Mouse (Mus musculus) forebrain, embryonic 12.5 days (tissue): ENCODE results near the gene Usp25. TPM values are rescaled to one million over a fixed set of nuclear protein-coding genes. Genes with fewer than 3 reads are reported as not detected.

Experiments used
- ATAC-seq: fragments of 200-750 bp; cut with Nextera tagmentation; 2 replicates; pipeline ENCODE4 v1.8.0; 2017; ENCODE audit warnings: moderate TSS enrichment; ENCODE audit not compliant: low FRiP score
- H3K27ac ChIP-seq: fragments of 300-500 bp; sonication (generic); 2 replicates; pipeline ENCODE4 v1.5.1; 2016; ENCODE audit warnings: mild to moderate bottlenecking
- H3K27me3 ChIP-seq: fragments of 300-500 bp; sonication (generic); 2 replicates; pipeline ENCODE4 v1.6.1; 2016; ENCODE audit warnings: mild to moderate bottlenecking
- H3K36me3 ChIP-seq: fragments of 300-500 bp; sonication (generic); replicated peaks from 2 replicates; pipeline ENCODE4 v1.6.1; 2016; ENCODE audit warnings: mild to moderate bottlenecking
- H3K4me1 ChIP-seq: fragments of 300-500 bp; sonication (generic); 2 replicates; pipeline ENCODE4 v1.6.1; 2016
- H3K4me2 ChIP-seq: fragments of 300-500 bp; sonication (generic); 2 replicates; pipeline ENCODE4 v1.6.1; 2016; ENCODE audit warnings: mild to moderate bottlenecking, moderate library complexity
- H3K4me3 ChIP-seq: fragments of 300-500 bp; sonication (generic); replicated peaks from 2 replicates; pipeline ENCODE4 v1.5.1; 2016; ENCODE audit warnings: mild to moderate bottlenecking
- H3K9ac ChIP-seq: fragments of 300-500 bp; sonication (generic); 2 replicates; pipeline ENCODE4 v1.6.1; 2016; ENCODE audit warnings: mild to moderate bottlenecking
- H3K9me3 ChIP-seq: fragments of 300-500 bp; sonication (generic); 2 replicates; pipeline ENCODE4 v1.6.1; 2016
- WGBS: fragments of 180-500 bp; shearing (Covaris S2); methylation state at CpG from one replicate; pipeline ENCODE4 v1.1.7; 2016; 5-methylcytosine and 5-hydroxymethylcytosine counted together
- polyA plus RNA-seq: library from polyadenylated mRNA; unstranded; fragments of >200 nt; fragmentation: Nextera tagmentation; extraction: Ambion mirVana; gene quantifications from 2 replicates; pipeline ENCODE4 v1.2.1, GENCODE M21; 2016

Gene Usp25
- polyA plus RNA-seq, 1 experiment from 2014 or later = 21.8 TPM

GRCm38 (mm10) chr16:77020190-77020589, 6.7 kb downstream of the Usp25 start:
- no peak for ATAC-seq
- WGBS = 71% methylated on average over 3 of the region's 3 CpGs
- Histone ChIP-seq H3K9ac (no peak overlapping the region), H3K4me1 (peaks cover 14% of the 10 kb centered on the region), H3K36me3 (peaks cover 14% of the 10 kb centered on the region), H3K27me3 (no peaks in the 10 kb centered on the region), H3K4me2 (no peak overlapping the region), H3K4me3 (no peak overlapping the region), H3K9me3 (peaks cover 5% of the 10 kb centered on the region), H3K27ac (no peak overlapping the region)

GRCm38 (mm10) chr16:77023627-77024379, 10.3 kb downstream of the Usp25 start:
- WGBS = 92% methylated on average over 7 of the region's 7 CpGs
- Histone ChIP-seq H3K9me3 (peaks cover 7% of the 10 kb centered on the region), H3K27ac (no peak overlapping the region), H3K4me1 (peaks cover 13% of the 10 kb centered on the region), H3K4me3 (no peak overlapping the region), H3K4me2 (no peak overlapping the region), H3K27me3 (no peaks in the 10 kb centered on the region), H3K9ac (no peak overlapping the region), H3K36me3 (peaks cover 16% of the 10 kb centered on the region)
- no peak for ATAC-seq

GRCm38 (mm10) chr16:77026099-77026498, 12.6 kb downstream of the Usp25 start:
- Histone ChIP-seq H3K9me3 (peaks cover 7% of the 10 kb centered on the region), H3K4me3 (no peak overlapping the region), H3K4me1 (peaks cover 15% of the 10 kb centered on the region), H3K27me3 (no peaks in the 10 kb centered on the region), H3K27ac (no peak overlapping the region), H3K4me2 (no peak overlapping the region), H3K9ac (no peak overlapping the region), H3K36me3 (peaks cover 16% of the 10 kb centered on the region)
- no peak for ATAC-seq
- WGBS = 95% methylated on average over 4 of the region's 4 CpGs

GRCm38 (mm10) chr16:77026933-77027332, 13.4 kb downstream of the Usp25 start:
- H3K27ac ChIP-seq = no peak overlapping the region
- no peak overlapping the region for H3K4me3 ChIP-seq
- H3K36me3 ChIP-seq = peaks cover 16% of the 10 kb centered on the region
- no peaks in the 10 kb centered on the region for H3K27me3 ChIP-seq
- no peak overlapping the region for H3K4me2 ChIP-seq
- H3K9ac ChIP-seq = no peak overlapping the region
- peaks cover 15% of the 10 kb centered on the region for H3K4me1 ChIP-seq
- no peak for ATAC-seq
- H3K9me3 ChIP-seq = peaks cover 7% of the 10 kb centered on the region
- 96% methylated on average over 6 of the region's 6 CpGs for WGBS

GRCm38 (mm10) chr16:77027976-77028686, 14.6 kb downstream of the Usp25 start:
- Histone ChIP-seq H3K36me3 (peaks cover 15% of the 10 kb centered on the region), H3K9me3 (peaks cover 7% of the 10 kb centered on the region), H3K9ac (no peak overlapping the region), H3K4me1 (peaks cover 15% of the 10 kb centered on the region), H3K4me3 (no peak overlapping the region), H3K27ac (no peak overlapping the region), H3K4me2 (no peak overlapping the region), H3K27me3 (no peaks in the 10 kb centered on the region)
- ATAC-seq = no peak
- 84% methylated on average over 14 of the region's 14 CpGs for WGBS

- Histone ChIP-seq H3K27me3 (no peaks in the 10 kb centered on the region), H3K36me3 (peaks cover 10% of the 10 kb centered on the region), H3K27ac (no peak overlapping the region), H3K4me3 (no peak overlapping the region), H3K4me2 (no peak overlapping the region), H3K4me1 (peaks cover 15% of the 10 kb centered on the region), H3K9ac (no peak overlapping the region), H3K9me3 (peaks cover 7% of the 10 kb centered on the region)
- ATAC-seq = no peak
- 86% methylated on average over 10 of the region's 10 CpGs for WGBS
Observed at GRCm38 (mm10) chr16:77028687-77029417, 15.3 kb downstream of the Usp25 start.

GRCm38 (mm10) chr16:77030435-77030834, 16.9 kb downstream of the Usp25 start:
- H3K27me3 ChIP-seq = no peaks in the 10 kb centered on the region
- H3K9me3 ChIP-seq = no peaks in the 10 kb centered on the region; the same call in 1 of the 2 replicates
- H3K4me2 ChIP-seq = no peak overlapping the region
- peaks cover 15% of the 10 kb centered on the region for H3K4me1 ChIP-seq
- no peak for ATAC-seq
- H3K27ac ChIP-seq = no peak overlapping the region
- 72% methylated on average over 2 of the region's 2 CpGs for WGBS
- no peak overlapping the region for H3K9ac ChIP-seq
- no peaks in the 10 kb centered on the region; the same call in 1 of the 2 replicates for H3K36me3 ChIP-seq
- H3K4me3 ChIP-seq = no peak overlapping the region

GRCm38 (mm10) chr16:77034329-77034728, 20.8 kb downstream of the Usp25 start:
- WGBS = 92% methylated on average over 5 of the region's 5 CpGs
- H3K4me1 ChIP-seq = peaks cover 8% of the 10 kb centered on the region; the same call in 1 of the 2 replicates
- H3K9me3 ChIP-seq = no peaks in the 10 kb centered on the region
- H3K27me3 ChIP-seq = no peaks in the 10 kb centered on the region
- H3K4me3 ChIP-seq = no peak overlapping the region
- H3K9ac ChIP-seq = no peak overlapping the region
- H3K27ac ChIP-seq = no peak overlapping the region
- no peak for ATAC-seq
- H3K4me2 ChIP-seq = no peak overlapping the region
- peaks cover 9% of the 10 kb centered on the region; the same call in 1 of the 2 replicates for H3K36me3 ChIP-seq

- Histone ChIP-seq H3K9me3 (no peaks in the 10 kb centered on the region), H3K27ac (no peak overlapping the region), H3K36me3 (peaks cover 9% of the 10 kb centered on the region; the same call in 1 of the 2 replicates), H3K9ac (no peak overlapping the region), H3K4me2 (no peak overlapping the region), H3K4me1 (peaks cover 5% of the 10 kb centered on the region; the same call in 1 of the 2 replicates), H3K4me3 (no peak overlapping the region), H3K27me3 (no peaks in the 10 kb centered on the region)
- ATAC-seq = no peak
- 90% methylated on average over 8 of the region's 8 CpGs for WGBS
Observed at GRCm38 (mm10) chr16:77034751-77035150, 21.2 kb downstream of the Usp25 start.

GRCm38 (mm10) chr16:77041573-77041972, 28.1 kb downstream of the Usp25 start:
- Histone ChIP-seq H3K4me2 (no peak overlapping the region), H3K27ac (no peak overlapping the region), H3K9ac (no peak overlapping the region), H3K27me3 (no peaks in the 10 kb centered on the region), H3K4me1 (no peaks in the 10 kb centered on the region), H3K36me3 (0 out of 2 replicates have a peak, but pooled peaks cover 9% of the 10 kb centered on the region), H3K9me3 (no peaks in the 10 kb centered on the region), H3K4me3 (no peak overlapping the region)
- no peak for ATAC-seq
- WGBS = 89% methylated on average over 5 of the region's 5 CpGs

- Histone ChIP-seq H3K4me3 (no peak overlapping the region), H3K4me1 (no peaks in the 10 kb centered on the region), H3K36me3 (0 out of 2 replicates have a peak, but pooled peaks cover under 1% of the 10 kb centered on the region), H3K27ac (no peak overlapping the region), H3K9me3 (no peaks in the 10 kb centered on the region), H3K9ac (no peak overlapping the region), H3K27me3 (no peaks in the 10 kb centered on the region), H3K4me2 (no peak overlapping the region)
- WGBS = 94% methylated on average over 5 of the region's 5 CpGs
- no peak for ATAC-seq
Observed at GRCm38 (mm10) chr16:77043499-77043898, 30.0 kb downstream of the Usp25 start.

- H3K4me1 ChIP-seq = no peaks in the 10 kb centered on the region
- no peak for ATAC-seq
- no peaks in the 10 kb centered on the region for H3K27me3 ChIP-seq
- no peak overlapping the region for H3K4me2 ChIP-seq
- H3K4me3 ChIP-seq = no peak overlapping the region
- H3K27ac ChIP-seq = no peak overlapping the region
- no peak overlapping the region for H3K9ac ChIP-seq
- 97% methylated on average over 2 of the region's 2 CpGs for WGBS
- no peaks in the 10 kb centered on the region for H3K9me3 ChIP-seq
- H3K36me3 ChIP-seq = peaks cover 11% of the 10 kb centered on the region; the same call in 1 of the 2 replicates
Observed at GRCm38 (mm10) chr16:77054184-77054583, 40.7 kb downstream of the Usp25 start.
